Mouse (Mus musculus) spleen, adult 2 months (tissue): ENCODE results near the gene Car15.

Experiments used
- CTCF ChIP-seq: fragments of 200-500 bp; IDR thresholded peaks from 2 replicates; pipeline ENCODE4 v1.5.1; 2011; ENCODE audit warnings: mild to moderate bottlenecking, inconsistent platforms; ENCODE audit not compliant: insufficient read depth, insufficient read length, insufficient replicate concordance; ENCODE audit errors: extremely low read depth
- POLR2A ChIP-seq: fragments of 200-500 bp; IDR thresholded peaks from 2 replicates; pipeline ENCODE4 v1.6.1; 2011; ENCODE audit warnings: low read depth, low read length, inconsistent platforms

- TF ChIP-seq CTCF: no peak
- no peak for TF ChIP-seq POLR2A
These were observed 33.7 kb downstream of the Car15 start for GRCm38 (mm10) chr16:17804449-17804912.
